Mouse (Mus musculus): ENCODE data around the gene Ube2v1. TPM values are rescaled to one million over a fixed set of nuclear protein-coding genes. Genes with fewer than 3 reads are reported as not detected.

The Ube2v1 gene
- total and polyA plus RNA-seq, 3 experiments, result 164 to 343 TPM; not detected in 1

DNA sequence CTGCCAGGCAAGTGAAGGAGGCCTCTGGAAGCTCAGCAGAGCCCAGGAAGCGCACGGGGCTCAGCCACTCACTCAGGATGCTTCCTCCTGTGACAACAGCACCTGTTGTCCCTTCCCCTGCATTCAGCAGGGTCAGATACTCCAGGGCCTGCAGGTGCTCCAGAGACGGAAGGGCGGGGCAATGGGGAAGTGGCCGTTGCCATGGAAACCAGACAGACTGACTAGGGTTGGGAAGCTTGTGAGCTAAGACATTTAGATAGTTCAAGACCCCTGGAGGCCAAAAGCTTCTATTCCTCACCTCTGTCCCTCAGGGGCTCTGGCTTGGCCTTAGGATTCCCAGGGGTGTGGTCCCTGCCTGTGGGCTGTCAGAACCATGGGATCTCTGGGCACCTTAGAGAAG, 53.4 kb downstream of the Ube2v1 start:
- DNase-seq (ENCODE audit: low read depth, low spot score), result peak; percentile 72

DNA sequence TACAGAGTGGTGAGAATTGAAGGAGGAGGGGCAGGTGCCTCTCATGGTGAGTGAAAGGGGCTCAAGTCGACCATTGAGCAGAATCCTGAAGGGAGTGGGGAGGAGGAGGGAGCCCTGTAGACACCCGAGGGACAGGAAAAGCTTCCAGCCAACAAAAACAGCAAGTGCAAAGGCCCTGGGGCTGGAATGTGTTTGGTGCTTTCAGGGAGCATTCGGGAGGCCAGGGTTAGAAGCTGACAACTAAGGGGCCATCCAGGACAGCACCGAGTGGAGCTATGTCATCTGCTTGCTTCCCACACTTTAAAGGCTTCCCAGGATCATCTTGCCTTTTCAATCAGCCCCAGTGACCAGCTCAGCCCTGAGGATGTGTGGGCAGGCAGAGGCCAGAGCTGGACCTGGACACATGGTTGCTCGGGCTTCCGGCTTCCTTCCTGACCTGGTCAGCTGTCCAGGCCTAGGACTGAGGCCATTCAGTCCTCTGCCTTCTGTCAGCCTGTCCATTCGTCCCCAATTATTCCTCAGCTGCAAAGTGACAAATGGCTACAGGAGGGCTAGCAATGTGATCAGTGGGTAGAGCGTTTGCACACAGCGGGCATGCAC, 54.6 kb downstream of the Ube2v1 start:
- TF ChIP-seq GABPA (IDR thresholded peaks at IDR 0.05; ENCODE audit: low read depth, low read length) (no peak), SIN3A (IDR thresholded peaks at IDR 0.05; ENCODE audit: low read length) (no peak), MAX (IDR thresholded peaks at IDR 0.05; ENCODE audit: low read length) (no peak), HCFC1 (IDR thresholded peaks at IDR 0.05; ENCODE audit: low read depth, low read length) (no peak), USF1 (IDR thresholded peaks at IDR 0.05; ENCODE audit: low read depth, low read length) (no peak), KAT2A (conservative IDR thresholded peaks at IDR 0.05; ENCODE audit: low read depth, low read length) (no peak), RAD21 (IDR thresholded peaks at IDR 0.05; ENCODE audit: low read depth, low read length) (no peak), NRF1 (IDR thresholded peaks at IDR 0.05; ENCODE audit: insufficient read depth, low read depth, low read length, poor library complexity, severe bottlenecking) (no peak), MAFK (IDR thresholded peaks at IDR 0.05; ENCODE audit: borderline replicate concordance, low read depth, low read length) (no peak), SMC3 (IDR thresholded peaks at IDR 0.05; ENCODE audit: low read depth, low read length) (no peak), EP300 (IDR thresholded peaks at IDR 0.05; ENCODE audit: low read depth in 1 of 2, low read length in 2 of 2) (no peak), CHD1 (IDR thresholded peaks at IDR 0.05; ENCODE audit: low read depth, low read length) (no peak), NELFE (IDR thresholded peaks at IDR 0.05; ENCODE audit: low read depth, low read length) (no peak), MXI1 (IDR thresholded peaks at IDR 0.05; ENCODE audit: low read depth, low read length) (no peak), USF2 (IDR thresholded peaks at IDR 0.05; ENCODE audit: borderline replicate concordance in 1 of 2, insufficient read depth in 1 of 2, low read depth in 1 of 2, low read length in 2 of 2) (no peak), JUND (IDR thresholded peaks at IDR 0.05; ENCODE audit: low read depth, low read length) (no peak), POLR2A (IDR thresholded peaks at IDR 0.05; ENCODE audit: control insufficient read depth in 1 of 2, insufficient read depth in 1 of 2, low read depth in 1 of 2, low read length in 2 of 2, poor library complexity in 1 of 2) (no peak)
- no peak overlapping the region for H3K9ac ChIP-seq (ENCODE audit: control insufficient read depth, low read depth, low read length, poor library complexity, severe bottlenecking)
- no peaks in the 10 kb centered on the region for H3K79me2 ChIP-seq (ENCODE audit: control insufficient read depth, insufficient read depth, low read length, poor library complexity)
- H3K4me1 ChIP-seq (ENCODE audit: control insufficient read depth in 1 of 2, insufficient read depth in 2 of 2, low read length in 2 of 2), result peaks cover 0 to 3% of the 10 kb centered on the region in 2 experiments; a peak in 1 of 4 replicates
- DNase-seq (ENCODE audit: low read depth, low spot score), result no peak
- H3K4me3 ChIP-seq (ENCODE audit: control insufficient read depth in 1 of 2, insufficient read depth in 1 of 2, low read depth in 2 of 2, low read length in 2 of 2), result no peak overlapping the region
- H3K36me3 ChIP-seq (ENCODE audit: control insufficient read depth in 1 of 2, insufficient read depth in 2 of 2, low read length in 2 of 2), result no peaks in the 10 kb centered on the region
- H3K9me3 ChIP-seq (replicated peaks; ENCODE audit: insufficient read depth, low read length), result no peaks in the 10 kb centered on the region
- peaks cover 0 to 4% of the 10 kb centered on the region in 2 experiments; a peak in 2 of 4 replicates for H3K27me3 ChIP-seq (ENCODE audit: control insufficient read depth in 1 of 2, insufficient read depth in 2 of 2, low read length in 2 of 2)
- H3K27ac ChIP-seq (ENCODE audit: control insufficient read depth, low read depth, low read length), result no peak overlapping the region

More for the DNA sequence above, 53.4 kb downstream of the Ube2v1 start:
- Histone ChIP-seq H3K36me3 (ENCODE audit: control insufficient read depth in 1 of 2, insufficient read depth in 2 of 2, low read length in 2 of 2) (no peaks in the 10 kb centered on the region), H3K4me1 (ENCODE audit: control insufficient read depth in 1 of 2, insufficient read depth in 2 of 2, low read length in 2 of 2) (peaks cover 0 to 3% of the 10 kb centered on the region in 2 experiments; a peak in 1 of 4 replicates), H3K4me3 (ENCODE audit: control insufficient read depth in 1 of 2, insufficient read depth in 1 of 2, low read depth in 2 of 2, low read length in 2 of 2) (no peak overlapping the region), H3K79me2 (ENCODE audit: control insufficient read depth, insufficient read depth, low read length, poor library complexity) (no peaks in the 10 kb centered on the region), H3K27me3 (ENCODE audit: control insufficient read depth in 1 of 2, insufficient read depth in 2 of 2, low read length in 2 of 2) (peaks cover 0 to 4% of the 10 kb centered on the region in 2 experiments; a peak in 2 of 4 replicates), H3K27ac (ENCODE audit: control insufficient read depth, low read depth, low read length) (no peak overlapping the region), H3K9ac (ENCODE audit: control insufficient read depth, low read depth, low read length, poor library complexity, severe bottlenecking) (no peak overlapping the region), H3K9me3 (replicated peaks; ENCODE audit: insufficient read depth, low read length) (no peaks in the 10 kb centered on the region)
- TF ChIP-seq ETS1 (IDR thresholded peaks at IDR 0.05; ENCODE audit: low read depth, low read length) (no peak), ZMIZ1 (IDR thresholded peaks at IDR 0.05; ENCODE audit: low read depth, low read length) (no peak), BHLHE40 (IDR thresholded peaks at IDR 0.05; ENCODE audit: borderline replicate concordance, low read depth, low read length) (no peak), MAFK (IDR thresholded peaks at IDR 0.05; ENCODE audit: borderline replicate concordance, low read depth, low read length) (no peak), ZNF384 (IDR thresholded peaks at IDR 0.05; ENCODE audit: low read depth, low read length) (no peak), POLR2AphosphoS5 (IDR thresholded peaks at IDR 0.05; ENCODE audit: borderline replicate concordance, low read depth, low read length) (no peak), USF2 (IDR thresholded peaks at IDR 0.05; ENCODE audit: borderline replicate concordance in 1 of 2, insufficient read depth in 1 of 2, low read depth in 1 of 2, low read length in 2 of 2) (no peak)
